Mouse (Mus musculus) left cerebral cortex, adult 18-20 months (tissue): ENCODE data around the gene Wasf3. TPM values are rescaled to one million over a fixed set of nuclear protein-coding genes. Genes with fewer than 3 reads are reported as not detected.
A peak's percentile ranks its signal among the peaks of the same experiment; 100 is the strongest.
"Not testable (repeated sequence)": the region's sequence is repeated elsewhere in the genome, so short reads cannot be mapped to it uniquely, and the experiment has no call there.

Experiments
- DNase-seq, 2 experiments: peaks; one replicate each; pipeline ENCODE4 v3.0.0; 2021 to 2022; ENCODE audit warnings: low spot score in 2 of 2, mixed read lengths in 1 of 2
- total RNA-seq, 2 experiments: library from RNA; stranded (reverse); gene quantifications; 2 replicates each; pipeline ENCODE4 v1.2.3; 2021

The Wasf3 gene
- total RNA-seq, 2 experiments from 2014 or later, result 87.4 to 91.9 TPM

- DNase-seq, result no peak
Observed at GRCm38 (mm10) chr5:146398386-146399115, 13.8 kb downstream of the Wasf3 start.

DNA sequence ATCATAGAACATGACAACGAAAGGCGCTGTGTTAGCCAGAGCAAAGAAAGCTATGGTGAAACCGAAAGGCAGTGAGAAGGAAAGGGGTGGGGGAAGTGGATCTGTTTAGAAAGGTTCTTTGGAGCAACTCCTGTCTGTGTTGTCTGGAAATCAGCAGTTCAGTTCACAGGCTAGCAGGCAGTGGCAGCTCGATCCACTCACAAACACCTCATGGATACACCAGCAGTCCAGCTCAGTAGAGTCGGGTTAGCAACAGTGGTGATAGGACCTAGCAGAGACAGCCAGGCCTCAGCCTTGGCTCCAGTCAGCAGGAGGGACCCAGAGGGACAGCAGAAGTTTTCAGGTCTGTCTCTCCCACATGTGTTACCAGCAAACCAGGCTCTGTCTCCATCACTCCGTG, 16.2 kb downstream of the Wasf3 start:
- not testable (repeated sequence) for DNase-seq

DNA sequence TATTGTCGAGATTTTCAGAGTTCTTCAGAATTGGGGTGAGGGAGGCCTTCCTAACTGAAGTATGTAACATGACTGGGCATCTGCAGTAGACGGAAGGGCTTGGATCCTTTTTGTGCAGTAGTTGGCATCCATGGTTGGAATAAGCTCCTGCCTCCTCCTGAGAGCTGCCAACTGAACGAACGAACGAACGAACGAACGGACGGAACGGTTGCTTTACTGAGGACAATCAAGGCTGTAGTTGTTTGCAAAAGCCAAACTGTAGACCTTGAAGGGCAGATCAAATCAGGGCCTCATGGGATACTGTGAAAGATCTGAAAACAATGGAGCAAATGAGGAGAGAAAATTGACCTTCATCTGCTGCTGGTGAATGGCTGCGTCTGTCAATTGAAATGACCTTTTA, 17.5 kb downstream of the Wasf3 start:
- no peak for DNase-seq

- DNase-seq, result no peak
Observed at GRCm38 (mm10) chr5:146403923-146404322, 19.1 kb downstream of the Wasf3 start.

GRCm38 (mm10) chr5:146406133-146406532, 21.3 kb downstream of the Wasf3 start:
- DNase-seq, result no peak

- DNase-seq, result no peak
Observed at GRCm38 (mm10) chr5:146407791-146408190, 23.0 kb downstream of the Wasf3 start.

DNA sequence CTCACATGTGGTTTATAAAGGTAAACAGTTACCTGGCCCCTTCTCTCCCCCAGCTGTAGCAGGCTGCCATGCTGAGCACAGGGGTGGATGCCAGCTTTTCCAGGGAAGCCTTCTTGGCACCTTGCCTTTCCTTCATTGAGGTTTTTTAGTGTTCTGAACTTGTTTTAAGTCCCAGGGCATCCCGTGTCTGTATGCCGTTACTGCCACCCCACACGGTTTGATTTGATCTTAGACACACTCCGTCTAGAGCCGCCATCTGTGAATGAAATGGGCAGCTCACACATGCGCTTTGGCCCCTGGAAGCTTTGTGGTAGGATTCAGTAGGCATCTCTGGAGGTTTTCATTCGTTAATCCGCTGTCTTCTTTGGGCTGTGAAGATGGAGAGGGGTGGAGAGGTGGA, 23.8 kb downstream of the Wasf3 start:
- DNase-seq, result no peak

DNA sequence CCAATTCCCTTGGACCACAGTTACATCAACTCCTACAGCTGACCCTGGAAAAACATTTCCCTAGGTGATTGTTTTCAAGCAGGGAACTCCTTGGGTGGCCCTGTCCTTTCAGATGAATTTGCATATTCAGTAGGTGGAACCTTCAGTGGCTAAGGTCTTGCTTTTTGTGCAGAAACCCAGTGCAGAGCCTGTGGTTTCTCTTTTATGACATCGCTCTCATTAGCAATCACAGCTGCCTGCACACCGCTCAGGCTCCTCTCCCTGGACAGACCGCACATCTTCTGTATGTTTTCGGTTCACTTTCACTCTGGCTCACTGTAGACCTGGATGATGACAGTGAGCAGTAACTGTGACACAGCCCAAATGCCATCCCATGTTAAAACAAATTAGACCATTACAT, 26.0 kb downstream of the Wasf3 start:
- no peak for DNase-seq

DNA sequence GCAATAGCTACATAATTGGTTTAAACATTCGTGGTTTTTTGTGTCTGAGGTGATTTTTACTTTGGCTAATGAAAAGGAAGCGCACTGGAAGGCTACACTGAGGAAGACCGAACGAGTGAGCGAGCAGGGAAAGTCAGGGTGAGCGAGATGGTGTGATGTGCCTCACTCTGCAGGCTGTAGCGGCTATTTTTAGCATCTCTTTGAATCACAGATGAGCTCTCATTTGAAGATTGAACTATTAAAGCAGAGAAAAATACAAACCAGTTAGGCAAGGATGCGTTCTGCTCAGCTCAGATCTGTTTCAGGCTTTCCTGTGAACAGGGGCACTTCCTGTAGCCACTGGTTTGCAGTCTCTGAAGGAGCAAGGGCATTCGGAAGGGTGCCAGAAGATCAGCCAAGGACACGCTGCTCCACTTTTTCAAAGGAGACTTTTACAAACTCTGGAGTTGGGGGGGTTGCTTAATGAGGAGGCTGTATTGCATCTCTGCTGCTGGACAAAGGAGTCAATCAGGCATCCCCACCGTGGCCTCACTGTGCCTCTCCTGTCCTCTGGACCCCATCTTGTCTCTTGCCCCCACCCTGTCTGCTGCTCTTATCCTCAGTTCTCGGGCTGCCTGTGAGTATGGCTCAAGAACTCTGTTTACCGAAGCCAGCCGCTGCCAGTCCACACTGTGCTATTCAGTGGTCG, 28.1 kb downstream of the Wasf3 start:
- DNase-seq, result peak; percentile 43 to 48

- DNase-seq, result no peak
Observed at GRCm38 (mm10) chr5:146414611-146415010, 29.8 kb downstream of the Wasf3 start.

DNA sequence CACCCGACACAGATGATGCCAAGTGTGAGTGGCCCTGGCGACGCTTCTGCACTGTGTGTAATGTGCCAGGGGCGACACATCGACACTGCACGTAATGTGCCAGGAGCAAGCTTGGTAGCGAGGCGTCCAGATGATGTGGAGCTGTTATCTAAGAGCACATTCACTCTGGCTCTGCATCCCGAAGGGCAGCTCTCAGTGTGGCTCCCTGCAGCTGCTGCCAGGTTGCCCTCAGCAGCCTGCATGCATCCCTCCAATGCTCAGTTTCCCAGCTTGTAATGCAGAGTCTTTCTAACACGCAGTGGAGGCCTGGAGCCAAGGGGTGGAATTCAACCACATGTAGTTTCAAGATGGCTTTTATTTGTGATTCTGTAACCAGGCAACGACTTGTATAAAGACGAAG, 30.4 kb downstream of the Wasf3 start:
- DNase-seq, result no peak

- no peak for DNase-seq
Observed at GRCm38 (mm10) chr5:146416331-146417110, 31.7 kb downstream of the Wasf3 start.

DNA sequence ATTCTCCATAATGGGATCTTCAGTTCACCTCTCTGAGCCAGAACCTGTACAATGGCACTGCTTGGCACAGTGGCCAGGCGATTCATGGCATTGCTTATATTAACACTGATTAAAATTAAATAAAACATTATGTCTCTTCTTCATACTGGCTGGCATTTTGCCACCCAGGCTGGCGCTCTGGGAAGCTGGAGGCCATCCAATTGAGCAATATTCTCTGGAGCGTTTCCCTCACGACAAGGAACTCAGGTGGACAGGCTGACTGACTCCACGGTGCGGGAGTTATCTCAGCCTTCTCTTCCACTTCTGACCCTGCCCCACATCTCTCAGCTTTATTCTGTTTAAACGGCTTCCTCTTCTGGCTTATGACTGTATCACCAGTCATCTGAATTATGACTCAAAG, 33.3 kb downstream of the Wasf3 start:
- no peak for DNase-seq

- DNase-seq, result no peak
Observed at GRCm38 (mm10) chr5:146420081-146420480, 35.3 kb downstream of the Wasf3 start.

GRCm38 (mm10) chr5:146424711-146425326, 40.0 kb downstream of the Wasf3 start:
- peak; percentile 41 to 68 for DNase-seq

DNA sequence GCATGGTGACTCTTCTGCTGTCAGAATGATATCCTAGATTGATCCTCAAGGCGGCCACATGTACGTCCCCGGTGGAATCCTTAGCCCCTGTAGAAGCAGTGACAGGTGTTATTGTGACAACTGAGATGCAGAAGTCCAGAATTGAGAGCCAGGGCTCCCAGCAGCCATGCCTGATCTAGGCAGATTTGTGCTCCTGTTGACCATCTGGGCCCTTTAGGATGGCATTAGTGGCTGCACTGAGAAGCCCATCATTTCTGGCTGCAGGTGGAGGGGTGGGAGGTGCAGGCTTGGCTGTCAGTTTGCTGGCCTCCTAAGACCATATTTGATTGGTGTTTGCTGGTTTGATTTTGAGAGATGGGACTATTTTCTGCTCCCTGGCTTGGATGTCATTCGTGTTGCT, 40.9 kb downstream of the Wasf3 start:
- DNase-seq, result no peak

DNA sequence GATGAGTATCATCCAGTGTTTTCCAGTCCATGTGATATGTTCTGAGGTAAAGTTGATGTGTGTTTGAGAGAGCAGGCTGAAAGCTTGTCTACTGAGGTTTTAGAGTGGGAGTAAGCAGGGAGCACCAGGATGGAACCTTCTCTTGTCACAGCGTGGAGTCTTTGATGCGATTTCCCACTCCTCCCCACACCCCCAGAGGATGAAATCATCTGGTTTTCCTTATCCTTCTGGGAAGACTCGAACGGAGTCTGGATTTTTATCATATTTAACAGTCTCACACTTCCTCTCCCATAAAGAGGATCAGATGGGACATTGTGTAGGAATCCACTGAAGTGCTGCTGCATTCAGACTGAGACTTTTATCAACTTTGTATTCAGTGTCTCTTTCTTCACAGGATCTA, 43.3 kb downstream of the Wasf3 start:
- DNase-seq, result no peak

GRCm38 (mm10) chr5:146431821-146432220, 47.0 kb downstream of the Wasf3 start:
- DNase-seq, result no peak

GRCm38 (mm10) chr5:146432476-146432875, 47.7 kb downstream of the Wasf3 start:
- DNase-seq, result no peak

GRCm38 (mm10) chr5:146435316-146435715, 50.5 kb downstream of the Wasf3 start:
- no peak for DNase-seq

GRCm38 (mm10) chr5:146436796-146437195, 52.0 kb downstream of the Wasf3 start:
- DNase-seq, result no peak
